Mouse (Mus musculus) left cerebral cortex, postnatal 25 days (tissue): ENCODE results near the gene Gdf1. TPM values are rescaled to one million over a fixed set of nuclear protein-coding genes. Genes with fewer than 3 reads are reported as not detected.

Experiments used
- DNase-seq, 2 experiments: peaks; one replicate each; pipeline ENCODE4 v3.0.0; 2022; ENCODE audit warnings: low spot score in 2 of 2, mixed read lengths in 1 of 2
- intact Hi-C: fragments of 180-260 bp; cut with DNase I; formaldehyde crosslinking; loops from one replicate; pipeline ENCODE4 v1.15.1; 2025
- total RNA-seq, 2 experiments: library from RNA; stranded (reverse); gene quantifications; 2 replicates each; pipeline ENCODE4 v1.2.3; 2021

Gene Gdf1
- 10 to 100 TPM; 17.7 to 18.9 TPM for total RNA-seq

DNA sequence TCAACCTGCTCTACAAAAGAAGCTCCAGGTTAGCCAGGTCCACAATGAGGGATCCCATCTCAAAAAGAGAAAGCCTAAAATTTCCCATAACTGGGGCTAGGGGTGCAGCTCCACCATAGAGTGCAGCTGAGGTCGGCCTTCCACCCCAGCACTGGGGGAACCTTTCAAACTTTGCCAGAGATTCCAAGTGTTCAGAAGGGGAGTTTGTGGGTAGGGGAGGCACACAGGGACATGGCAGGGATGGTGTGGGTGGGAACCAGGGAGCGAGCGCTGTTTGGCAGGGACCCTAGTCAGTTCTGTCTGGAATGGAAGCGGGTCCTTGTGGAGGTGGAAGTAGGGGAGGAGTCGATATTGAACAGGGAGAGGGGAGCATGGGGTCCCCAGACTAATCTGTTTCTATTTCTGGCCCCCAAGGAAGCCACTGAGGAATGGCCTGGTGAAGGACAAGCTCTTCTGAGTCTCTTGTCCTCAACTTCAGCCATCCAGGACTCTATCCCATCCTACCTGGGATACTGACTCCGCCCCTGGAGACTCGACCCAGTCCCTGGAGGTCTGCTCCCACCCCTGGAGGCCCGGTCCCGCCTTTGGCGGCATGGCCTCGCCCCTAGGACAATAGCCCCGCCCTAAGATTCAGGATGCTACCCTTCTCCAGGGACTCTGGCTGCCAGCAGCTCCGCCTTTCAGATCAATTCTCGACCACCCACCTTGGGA lies at the start of gene Gdf1:
TSS of gene Gdf1 (plus strand) at position 694 of the 711 bp plus-strand sequence.
- intact Hi-C loops, result no loop called here
- DNase-seq, result no peak

DNA sequence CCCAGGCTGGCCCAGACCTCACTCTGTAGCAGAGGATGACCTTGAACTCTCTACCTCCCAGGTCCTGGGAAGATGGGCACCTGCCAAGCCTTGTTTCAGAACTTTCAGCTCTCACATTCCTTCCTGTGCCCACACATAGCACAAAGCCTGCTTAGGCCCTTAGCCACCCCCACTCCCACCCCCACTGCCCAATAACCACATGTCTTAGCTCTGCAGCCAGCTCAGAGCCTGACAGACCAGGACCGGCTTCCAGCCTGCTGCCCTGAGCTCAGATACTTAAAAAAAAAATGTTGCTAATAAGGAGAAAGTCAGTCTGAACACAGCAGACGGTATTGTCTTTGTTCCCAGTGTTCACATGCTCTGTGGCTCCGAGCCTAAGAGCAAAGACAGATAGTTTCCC lies 48.6 kb upstream of the Gdf1 start:
- no peak for DNase-seq

DNA sequence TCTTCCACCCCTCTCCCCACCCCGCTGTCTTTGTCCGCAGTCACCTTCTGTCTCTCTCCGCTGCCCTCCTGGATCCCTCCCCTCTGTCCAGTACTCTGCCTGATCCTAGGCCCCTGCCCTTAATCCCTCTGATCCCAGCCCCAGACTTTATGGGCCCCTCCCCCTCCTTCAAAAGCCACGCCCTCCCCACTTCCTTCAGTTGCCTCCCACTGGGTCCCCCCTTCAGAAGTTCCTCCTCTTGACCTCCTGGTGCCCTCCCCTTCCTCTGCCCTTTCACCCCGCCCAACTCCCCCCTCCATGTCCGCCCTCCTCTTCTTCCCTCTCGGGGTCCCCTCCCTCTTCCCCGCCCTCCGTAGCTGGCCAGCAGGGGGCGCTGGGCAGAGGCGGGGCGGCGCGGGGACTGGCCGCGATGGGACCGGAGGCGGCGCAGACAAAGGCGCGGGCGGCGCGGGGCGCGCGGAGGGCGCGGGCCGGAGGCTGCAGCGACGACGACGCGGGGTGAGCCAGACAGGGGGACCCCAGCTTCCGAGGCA lies 46.9 kb upstream of the Gdf1 start, which contains the start of gene Homer3:
TSS of gene Homer3 (plus strand) at position 225 of the 533 bp plus-strand sequence.
- intact Hi-C loops, result loop anchor here (1.0 kb wide), 1 partner anchor 48 kb away; the partner anchor contains the start of genes Armc6 and Sugp2
- peak; percentile 67 to 71 for DNase-seq

More for the DNA sequence above, 48.6 kb upstream of the Gdf1 start:
- intact Hi-C loops, result no loop called here

DNA sequence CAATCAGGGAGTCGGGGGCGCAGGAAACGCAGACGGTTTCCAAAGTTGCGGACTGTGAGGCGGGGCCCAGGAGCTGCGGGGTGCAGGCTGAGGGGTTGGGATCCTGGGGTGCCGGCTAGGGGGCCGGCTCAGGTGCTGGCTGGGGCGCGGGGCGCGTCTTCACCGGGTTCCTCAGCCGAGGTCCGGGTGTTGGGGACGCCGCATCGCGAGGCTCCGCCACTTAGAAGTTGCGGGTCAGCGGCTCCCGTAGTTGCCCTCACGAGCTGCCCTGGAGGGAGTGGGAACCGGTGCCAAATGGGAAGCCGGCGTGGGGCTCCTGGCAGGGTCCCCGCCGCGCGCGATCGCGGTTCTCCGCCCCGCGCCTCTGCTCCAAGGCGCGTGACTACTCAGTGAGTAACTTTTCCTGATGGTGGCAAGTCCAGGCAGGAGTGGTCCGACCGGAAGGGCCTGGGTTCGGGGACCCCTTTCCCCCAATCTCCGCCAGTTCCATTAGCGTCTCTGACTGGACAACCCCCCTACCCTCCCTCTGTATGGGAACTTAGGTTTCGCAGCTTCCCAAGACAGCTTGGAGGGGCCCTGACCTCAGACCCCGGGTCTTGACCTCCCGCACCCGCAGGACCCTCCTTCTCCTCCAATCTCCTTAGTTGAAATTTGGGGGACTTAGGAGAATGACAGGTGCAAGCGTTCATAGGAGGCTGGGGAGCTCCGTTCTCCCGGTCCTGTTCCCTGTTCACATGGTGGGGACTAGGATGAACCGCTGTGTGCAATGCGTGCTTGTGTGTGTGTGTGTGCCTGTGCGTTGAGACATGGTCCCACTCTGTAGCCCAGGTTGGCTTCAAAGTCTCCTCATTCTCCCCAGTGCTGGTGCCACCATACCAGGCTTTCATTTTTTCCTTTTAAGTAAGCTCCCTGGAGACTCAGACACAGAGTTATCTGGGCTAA lies 46.2 kb upstream of the Gdf1 start:
- intact Hi-C loops, result no loop called here
- DNase-seq, result no peak

- no peak for DNase-seq
- intact Hi-C loops, result no loop called here
Observed at GRCm38 (mm10) chr8:70284421-70284820, 45.2 kb upstream of the Gdf1 start.

- no peak for DNase-seq
- intact Hi-C loops, result no loop called here
Observed at GRCm38 (mm10) chr8:70285304-70285703, 44.3 kb upstream of the Gdf1 start.

DNA sequence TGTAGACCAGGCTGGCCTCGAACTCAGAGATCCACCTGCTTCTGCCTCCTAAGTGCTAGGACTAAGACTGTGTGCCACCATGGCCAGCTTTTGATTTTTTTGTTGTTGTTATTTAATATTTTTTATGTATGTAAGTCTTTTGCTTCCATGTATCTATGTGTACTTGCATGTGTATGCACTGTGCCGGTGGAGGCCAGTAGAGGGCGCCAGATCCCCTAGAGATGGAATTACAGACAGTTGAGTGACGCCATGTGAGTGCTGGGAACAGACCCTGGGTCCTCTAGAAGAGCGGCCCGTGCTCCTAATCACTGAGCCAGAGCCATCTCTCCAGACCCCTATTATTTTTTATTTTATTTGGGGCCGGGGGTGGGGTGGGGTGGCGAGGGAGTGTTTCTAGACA lies 42.9 kb upstream of the Gdf1 start:
- intact Hi-C loops, result no loop called here
- DNase-seq, result no peak

GRCm38 (mm10) chr8:70293988-70294405 lies 35.6 kb upstream of the Gdf1 start:
- intact Hi-C loops, result no loop called here
- DNase-seq, result peak in 1 of 2 experiments; percentile 23

DNA sequence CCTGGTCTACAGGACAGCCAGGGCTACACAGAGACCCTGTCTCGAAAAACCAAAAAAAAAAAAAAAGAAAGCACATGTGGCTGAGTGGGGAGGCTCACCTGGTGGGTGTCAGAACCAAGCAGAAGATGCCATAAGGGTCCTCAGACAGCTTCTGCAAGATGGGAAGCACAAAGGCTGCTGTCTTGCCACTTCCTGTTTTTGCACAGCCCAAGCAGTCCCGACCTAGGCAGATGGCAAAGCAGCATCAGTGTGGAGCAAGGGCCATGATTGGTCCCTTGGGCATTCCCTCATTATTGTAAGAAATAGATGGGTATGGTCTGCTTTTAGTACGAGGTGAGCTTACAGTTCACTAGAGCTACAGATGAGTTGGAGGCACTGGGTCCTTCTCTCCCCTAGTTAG lies 28.7 kb upstream of the Gdf1 start:
- DNase-seq, result no peak
- intact Hi-C loops, result no loop called here

DNA sequence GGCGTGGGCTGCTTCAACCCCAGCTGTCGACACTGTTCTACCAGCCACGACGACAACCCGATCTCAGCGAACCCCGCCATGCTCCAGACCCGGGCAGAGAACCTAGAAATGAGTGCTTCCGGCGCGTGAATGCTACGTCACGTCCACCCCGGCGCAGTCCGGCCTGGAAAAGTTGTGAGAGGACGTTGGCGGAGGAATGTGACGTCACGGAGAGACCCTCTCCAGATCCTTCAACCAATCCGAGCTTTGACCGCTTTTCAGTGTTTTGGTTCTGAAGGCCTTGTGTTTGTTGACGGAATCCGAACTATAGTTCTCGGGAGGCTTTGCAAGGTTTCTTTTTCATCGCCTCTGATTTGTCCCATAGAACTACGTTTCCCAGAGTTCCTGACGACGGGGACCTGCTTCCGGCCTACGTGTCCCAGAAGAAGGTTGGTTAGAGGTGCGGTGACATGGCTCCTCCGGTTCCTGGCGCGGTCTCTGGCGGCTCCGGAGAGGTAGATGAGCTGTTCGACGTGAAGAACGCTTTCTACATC lies 27.2 kb upstream of the Gdf1 start, which contains the start of the genes Ddx49 and Cope:
TSS of gene Ddx49 (minus strand) at position 132 of the 533 bp plus-strand sequence.
TSS of gene Cope (plus strand) at position 161 of the 533 bp plus-strand sequence.
- peak; percentile 97 for DNase-seq

GRCm38 (mm10) chr8:70302901-70303300 lies 26.7 kb upstream of the Gdf1 start:
- no peak for DNase-seq
- intact Hi-C loops, result no loop called here

More for the DNA sequence above, 27.2 kb upstream of the Gdf1 start, which contains the start of the genes Ddx49 and Cope:
- intact Hi-C loops, result no loop called here

GRCm38 (mm10) chr8:70309311-70309710 lies 20.3 kb upstream of the Gdf1 start:
- intact Hi-C loops, result no loop called here
- no peak for DNase-seq

- DNase-seq, result no peak
- intact Hi-C loops, result no loop called here
Observed at GRCm38 (mm10) chr8:70313399-70313798, 16.2 kb upstream of the Gdf1 start.

DNA sequence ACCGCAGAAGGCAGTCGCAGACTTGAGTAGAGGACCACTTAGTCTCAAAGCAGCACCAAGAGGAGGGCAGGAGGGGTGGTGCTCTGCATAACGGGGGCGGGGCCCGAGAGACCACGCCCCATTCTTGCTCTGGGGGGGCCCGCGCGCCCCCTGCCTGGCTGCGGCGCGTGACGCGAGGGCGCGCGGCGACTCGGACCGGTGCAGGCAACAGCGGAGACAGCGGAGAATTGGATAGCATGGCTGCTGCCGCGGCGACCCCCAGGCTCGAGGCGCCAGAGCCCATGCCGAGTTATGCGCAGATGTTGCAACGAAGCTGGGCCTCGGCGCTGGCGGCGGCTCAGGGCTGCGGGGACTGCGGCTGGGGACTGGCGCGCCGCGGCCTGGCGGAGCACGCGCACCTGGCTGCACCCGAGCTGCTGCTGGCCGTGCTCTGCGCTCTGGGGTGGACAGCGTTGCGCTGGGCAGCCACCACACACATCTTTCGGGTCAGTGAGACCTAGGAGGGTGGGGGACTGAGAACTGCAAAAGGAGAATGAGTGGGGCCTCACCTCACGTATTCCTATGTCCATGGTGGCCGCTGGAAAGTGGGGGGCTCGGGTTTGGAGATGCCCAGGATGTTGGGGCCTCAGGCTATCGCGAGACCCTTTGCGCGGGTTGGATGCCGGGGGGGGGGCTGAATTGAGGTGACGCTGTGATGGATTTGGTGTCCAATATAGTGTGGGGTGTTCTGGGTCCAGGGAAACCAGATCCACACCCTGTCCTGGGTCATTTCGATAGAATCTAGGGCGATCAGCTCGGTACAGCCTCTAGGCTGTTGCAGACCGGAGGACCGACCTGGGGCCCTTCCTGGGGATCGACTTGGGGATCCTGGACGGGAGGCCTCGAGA lies 13.8 kb upstream of the Gdf1 start, which contains the start of gene Cers1:
TSS of gene Cers1 (plus strand) at position 152 of the 887 bp plus-strand sequence.
- peak; percentile 88 to 89 for DNase-seq
- intact Hi-C loops, result no loop called here

DNA sequence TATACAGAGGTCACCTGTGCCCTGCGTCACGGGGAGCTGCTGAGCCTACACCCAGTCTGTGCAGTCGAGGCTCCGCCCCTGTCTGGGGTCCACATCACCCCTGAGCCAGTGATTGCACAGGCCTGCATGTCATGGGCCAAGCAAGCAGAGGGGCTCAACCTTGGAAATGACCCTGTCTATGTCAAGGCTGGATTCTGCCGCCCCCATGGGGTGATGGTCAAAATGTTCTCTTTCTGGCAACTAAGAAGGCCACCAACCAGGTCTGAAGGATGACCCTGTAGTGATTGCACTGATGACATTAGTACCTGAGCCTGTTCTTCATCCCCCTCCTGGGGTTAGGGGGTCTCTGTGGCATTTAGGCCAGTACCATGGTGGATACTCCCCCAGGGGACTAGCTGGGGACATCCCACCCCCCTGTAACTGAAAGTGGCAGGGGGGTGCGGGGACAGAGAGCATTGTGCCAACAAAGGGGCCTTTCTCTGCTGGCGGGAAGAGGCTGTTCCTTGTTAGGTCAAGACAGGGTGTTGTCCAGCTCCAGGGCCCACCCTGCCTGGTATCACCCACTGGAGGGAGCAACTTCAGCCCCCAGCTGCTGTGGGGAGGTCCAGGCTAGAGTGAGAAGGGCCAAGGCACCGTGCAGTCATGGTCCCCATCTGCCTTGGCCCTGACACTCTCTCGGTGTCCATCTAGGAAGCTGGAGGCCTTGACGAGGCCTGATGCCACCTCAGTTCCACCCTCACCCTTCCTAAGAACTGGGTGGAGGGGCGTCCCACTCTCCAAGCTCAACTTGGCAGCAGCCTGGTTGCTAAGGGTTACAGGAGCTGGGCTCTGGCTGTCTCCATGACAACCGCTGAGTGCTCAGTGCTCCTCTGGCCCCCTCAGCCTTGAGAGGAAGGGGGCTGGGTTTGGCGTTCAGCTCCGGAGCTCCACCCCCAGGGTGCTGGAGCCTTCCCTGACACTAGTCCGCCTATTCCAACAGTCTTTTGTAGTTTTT lies 12.8 kb upstream of the Gdf1 start:
- peak; percentile 90 to 97 for DNase-seq
- intact Hi-C loops, result no loop called here

GRCm38 (mm10) chr8:70317872-70318271 lies 11.7 kb upstream of the Gdf1 start:
- DNase-seq, result no peak
- intact Hi-C loops, result no loop called here

DNA sequence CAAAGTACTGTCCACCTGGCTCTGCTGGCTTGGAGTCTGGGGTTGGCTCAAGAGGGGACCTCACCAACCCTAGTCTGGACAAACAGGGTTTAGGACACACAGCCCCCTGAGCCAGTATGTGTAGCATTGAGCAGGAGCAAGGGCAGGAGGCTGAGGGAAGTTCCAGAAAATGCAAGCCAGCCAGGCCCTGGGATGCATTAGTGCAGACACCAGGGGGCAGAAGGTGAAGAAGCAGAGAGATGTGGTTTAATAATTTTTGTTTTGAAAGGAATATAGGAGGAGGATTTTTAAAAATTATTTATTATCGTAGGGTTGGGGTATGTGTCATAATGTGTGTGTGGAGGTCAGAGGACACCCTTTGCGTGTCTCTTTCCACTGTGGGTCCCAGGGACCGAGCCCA lies 5.9 kb upstream of the Gdf1 start:
- intact Hi-C loops, result no loop called here
- DNase-seq, result no peak

DNA sequence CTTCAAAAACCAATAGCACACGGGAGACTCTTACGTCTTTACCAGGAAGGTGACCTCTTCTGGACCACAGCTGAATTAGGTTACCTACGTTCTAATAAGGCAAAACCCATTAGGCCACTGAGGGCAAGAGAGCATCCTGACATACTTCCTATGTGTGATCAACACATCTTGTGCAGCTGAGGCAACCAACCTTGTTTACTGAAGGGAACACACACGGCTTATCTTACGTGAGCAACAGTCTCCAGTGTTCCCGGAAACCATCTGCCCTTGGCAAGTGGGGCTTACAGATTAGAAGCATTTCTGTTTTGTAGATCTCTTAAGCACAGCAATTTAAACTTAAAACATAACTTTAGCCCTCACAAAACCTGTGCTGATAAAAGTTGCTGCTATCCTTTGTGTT lies 2.1 kb upstream of the Gdf1 start:
- intact Hi-C loops, result no loop called here

More for the DNA sequence above, 2.1 kb upstream of the Gdf1 start:
- no peak for DNase-seq
